Mouse (Mus musculus): Measurements from ENCODE around the gene Hist1h3d. TPM values are rescaled to one million over a fixed set of nuclear protein-coding genes. Genes with fewer than 3 reads are reported as not detected.
A peak's percentile ranks its signal among the peaks of the same experiment; 100 is the strongest.
"Not testable (repeated sequence)": the region's sequence is repeated elsewhere in the genome, so short reads cannot be mapped to it uniquely, and the experiment has no call there.

The Hist1h3d gene
- polyA plus RNA-seq, 1 experiment from 2014 or later = 2.2 TPM

DNA sequence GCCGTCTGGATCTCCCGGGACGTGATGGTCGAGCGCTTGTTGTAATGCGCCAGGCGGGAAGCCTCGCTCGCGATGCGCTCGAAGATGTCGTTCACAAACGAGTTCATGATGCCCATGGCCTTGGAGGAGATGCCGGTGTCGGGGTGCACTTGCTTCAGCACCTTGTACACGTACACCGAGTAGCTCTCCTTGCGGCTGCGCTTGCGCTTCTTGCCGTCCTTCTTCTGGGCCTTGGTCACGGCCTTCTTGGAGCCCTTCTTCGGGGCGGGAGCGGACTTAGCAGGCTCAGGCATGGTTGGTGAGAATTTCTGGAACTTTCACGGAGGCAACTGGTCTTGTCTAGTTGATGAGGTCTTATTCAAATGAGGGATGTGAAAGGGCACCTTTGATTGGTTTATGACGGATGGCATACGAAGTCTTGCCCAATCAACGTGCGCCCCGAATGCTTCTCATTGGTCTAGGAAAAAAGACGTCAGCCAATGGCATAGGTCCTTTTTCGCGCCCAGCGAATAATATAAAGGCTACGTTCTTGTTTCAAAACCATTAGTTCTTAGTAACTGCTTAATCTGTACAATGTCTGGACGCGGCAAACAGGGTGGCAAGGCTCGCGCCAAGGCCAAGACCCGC is 1.6 kb upstream of the Hist1h3d start, which contains the start of the genes Hist1h2bf and Hist1h2ad:
Gene Hist1h2bf, minus strand, starts transcription at position 299 of the 627 bp plus-strand sequence.
Gene Hist1h2ad, plus strand, starts transcription at position 484 of the 627 bp plus-strand sequence.
- H3K27me3 ChIP-seq (replicated peaks; ENCODE audit: control insufficient read depth, insufficient read depth, low read length); H3K9me3 ChIP-seq (ENCODE audit: control insufficient read depth, low read length); H3K36me3 ChIP-seq (ENCODE audit: control insufficient read depth, insufficient read depth): not testable (repeated sequence)
- peak within 1 kb of the TSS; percentile 42 for H3K9ac ChIP-seq (replicated peaks; ENCODE audit: low read depth, low read length)
- peak within 1 kb of the TSS; percentile 86 for H3K27ac ChIP-seq (ENCODE audit: low read length)
- peak within 1 kb of the TSS; percentile 41 for H3K4me3 ChIP-seq (replicated peaks; ENCODE audit: low read length)
- H3K4me1 ChIP-seq (replicated peaks; ENCODE audit: control insufficient read depth, insufficient read depth, low read length) = peaks cover 27% of the 10 kb centered on the region
- H3K4me2 ChIP-seq (ENCODE audit: low read length) = peak within 1 kb of the TSS; percentile 75
- peak; percentile 90 for ATAC-seq
- under 1% methylated on average over 21 of the region's 42 CpGs for WGBS

- Histone ChIP-seq H3K27ac (ENCODE audit: low read length) (peak overlapping the region; percentile 86), H3K4me2 (ENCODE audit: low read length) (peak overlapping the region; percentile 57), H3K4me1 (replicated peaks; ENCODE audit: control insufficient read depth, insufficient read depth, low read length) (peaks cover 27% of the 10 kb centered on the region), H3K4me3 (replicated peaks; ENCODE audit: low read length) (peak overlapping the region; percentile 41)
- 2% methylated on average over 6 of the region's 39 CpGs for WGBS
- ATAC-seq; H3K36me3 ChIP-seq (ENCODE audit: control insufficient read depth, insufficient read depth); H3K9me3 ChIP-seq (ENCODE audit: control insufficient read depth, low read length); H3K27me3 ChIP-seq (replicated peaks; ENCODE audit: control insufficient read depth, insufficient read depth, low read length); H3K9ac ChIP-seq (replicated peaks; ENCODE audit: low read depth, low read length): not testable (repeated sequence)
Observed at GRCm38 (mm10) chr13:23574546-23575170, 905 bp upstream of the Hist1h3d start.

- not testable (repeated sequence) for H3K36me3 ChIP-seq (ENCODE audit: control insufficient read depth, insufficient read depth); ATAC-seq
Observed at GRCm38 (mm10) chr13:23575864-23576313, 326 bp downstream of the Hist1h3d start.

DNA sequence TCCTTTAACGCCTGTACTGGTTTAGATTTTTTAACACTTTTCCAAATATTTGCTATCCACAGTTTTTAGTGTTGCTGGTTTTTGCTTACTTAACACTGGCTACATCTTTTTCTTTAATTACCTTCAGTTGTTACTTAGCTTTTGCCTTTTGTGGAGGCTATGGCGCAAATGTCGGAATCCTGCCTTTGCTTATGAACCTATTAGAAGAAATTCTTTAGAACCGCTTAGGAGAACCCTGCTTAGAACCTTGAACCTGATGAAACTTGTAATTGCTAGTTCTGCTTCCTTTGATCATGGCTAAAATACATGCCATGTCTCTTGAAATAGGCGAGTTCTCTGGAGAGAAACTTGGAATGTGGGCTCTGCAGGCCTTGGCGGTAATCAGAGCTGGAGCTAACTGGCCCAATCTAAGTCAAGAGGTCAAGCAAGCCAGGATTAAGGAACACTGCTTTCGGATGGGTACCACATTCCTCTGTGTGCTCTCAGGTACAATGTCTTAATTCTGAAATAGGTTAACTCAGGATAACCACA is 853 bp downstream of the Hist1h3d start:
- Histone ChIP-seq H3K9me3 (ENCODE audit: control insufficient read depth, low read length) (no peaks in the 10 kb centered on the region), H3K4me2 (ENCODE audit: low read length) (peak overlapping the region; percentile 75), H3K4me3 (replicated peaks; ENCODE audit: low read length) (peak overlapping the region; percentile 49), H3K27ac (ENCODE audit: low read length) (peak overlapping the region; percentile 1; the same call in 1 of the 2 replicates), H3K27me3 (replicated peaks; ENCODE audit: control insufficient read depth, insufficient read depth, low read length) (no peaks in the 10 kb centered on the region), H3K9ac (replicated peaks; ENCODE audit: low read depth, low read length) (peak overlapping the region; percentile 64), H3K36me3 (ENCODE audit: control insufficient read depth, insufficient read depth) (no peaks in the 10 kb centered on the region), H3K4me1 (replicated peaks; ENCODE audit: control insufficient read depth, insufficient read depth, low read length) (peaks cover 24% of the 10 kb centered on the region)
- WGBS = 2% methylated on average over 7 of the region's 7 CpGs
- ATAC-seq = no peak

More at GRCm38 (mm10) chr13:23575864-23576313, 326 bp downstream of the Hist1h3d start:
- Histone ChIP-seq H3K9ac (replicated peaks; ENCODE audit: low read depth, low read length) (peak overlapping the region; percentile 64), H3K4me2 (ENCODE audit: low read length) (peak overlapping the region; percentile 75), H3K4me1 (replicated peaks; ENCODE audit: control insufficient read depth, insufficient read depth, low read length) (peaks cover 24% of the 10 kb centered on the region), H3K4me3 (replicated peaks; ENCODE audit: low read length) (peak overlapping the region; percentile 49), H3K27ac (ENCODE audit: low read length) (peak overlapping the region; percentile 78)
- H3K9me3 ChIP-seq (ENCODE audit: control insufficient read depth, low read length); H3K27me3 ChIP-seq (replicated peaks; ENCODE audit: control insufficient read depth, insufficient read depth, low read length): not testable (repeated sequence)
- 0% methylated on average over 10 of the region's 40 CpGs for WGBS

- WGBS = 35% methylated on average over 6 of the region's 6 CpGs
- H3K27ac ChIP-seq (ENCODE audit: low read length) = no peak overlapping the region
- no peak overlapping the region; the same call in 1 of the 2 replicates for H3K9ac ChIP-seq (replicated peaks; ENCODE audit: low read depth, low read length)
- H3K36me3 ChIP-seq (ENCODE audit: control insufficient read depth, insufficient read depth) = no peaks in the 10 kb centered on the region
- no peak for ATAC-seq
- no peaks in the 10 kb centered on the region for H3K9me3 ChIP-seq (ENCODE audit: control insufficient read depth, low read length)
- H3K4me1 ChIP-seq (replicated peaks; ENCODE audit: control insufficient read depth, insufficient read depth, low read length) = peaks cover 28% of the 10 kb centered on the region
- H3K4me3 ChIP-seq (replicated peaks; ENCODE audit: low read length) = peak overlapping the region; percentile 49
- H3K4me2 ChIP-seq (ENCODE audit: low read length) = peak overlapping the region; percentile 75
- no peaks in the 10 kb centered on the region for H3K27me3 ChIP-seq (replicated peaks; ENCODE audit: control insufficient read depth, insufficient read depth, low read length)
Observed at GRCm38 (mm10) chr13:23576906-23577639, 1.5 kb downstream of the Hist1h3d start.

- Histone ChIP-seq H3K4me2 (ENCODE audit: low read length) (no peak overlapping the region), H3K4me3 (replicated peaks; ENCODE audit: low read length) (no peak overlapping the region), H3K9me3 (ENCODE audit: control insufficient read depth, low read length) (no peaks in the 10 kb centered on the region), H3K9ac (replicated peaks; ENCODE audit: low read depth, low read length) (no peak overlapping the region), H3K27me3 (replicated peaks; ENCODE audit: control insufficient read depth, insufficient read depth, low read length) (no peaks in the 10 kb centered on the region), H3K4me1 (replicated peaks; ENCODE audit: control insufficient read depth, insufficient read depth, low read length) (peaks cover 30% of the 10 kb centered on the region), H3K36me3 (ENCODE audit: control insufficient read depth, insufficient read depth) (no peaks in the 10 kb centered on the region), H3K27ac (ENCODE audit: low read length) (no peak overlapping the region)
- ATAC-seq = no peak
- 86% methylated on average over 1 of the region's 1 CpGs for WGBS
Observed at GRCm38 (mm10) chr13:23577835-23578234, 2.3 kb downstream of the Hist1h3d start.

DNA sequence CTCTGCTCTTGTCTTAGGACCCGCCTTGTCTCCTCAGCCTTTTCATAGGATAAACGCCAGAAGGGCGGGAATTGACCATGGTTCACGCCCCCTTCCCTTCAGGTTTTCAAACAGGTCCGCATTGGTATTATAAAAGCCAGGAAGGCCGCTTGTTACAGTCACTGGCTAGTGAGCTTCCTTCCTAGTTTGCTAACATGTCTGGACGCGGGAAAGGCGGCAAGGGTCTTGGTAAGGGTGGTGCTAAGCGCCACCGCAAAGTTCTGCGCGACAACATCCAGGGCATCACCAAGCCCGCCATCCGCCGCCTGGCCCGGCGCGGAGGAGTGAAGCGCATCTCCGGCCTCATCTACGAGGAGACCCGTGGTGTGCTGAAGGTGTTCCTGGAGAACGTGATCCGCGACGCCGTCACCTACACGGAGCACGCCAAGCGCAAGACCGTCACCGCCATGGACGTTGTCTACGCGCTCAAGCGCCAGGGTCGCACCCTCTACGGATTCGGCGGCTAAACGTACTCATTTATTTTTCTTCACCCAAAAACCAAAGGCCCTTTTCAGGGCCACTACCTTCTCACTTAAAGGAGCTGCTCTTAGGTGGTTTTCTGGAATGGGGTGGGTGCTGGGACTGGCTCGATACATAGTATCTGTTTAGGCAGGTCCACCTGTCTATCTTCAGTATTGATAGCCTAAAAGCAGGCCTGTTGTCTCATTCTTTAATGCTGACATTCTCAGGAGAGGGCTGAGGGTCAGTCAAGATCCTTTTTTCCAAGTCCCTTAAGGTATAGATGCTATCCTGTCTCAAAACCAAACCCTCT is 6.0 kb downstream of the Hist1h3d start, which contains the start of gene Hist1h4d:
Gene Hist1h4d, plus strand, starts transcription at position 191 of the 811 bp plus-strand sequence.
- Histone ChIP-seq H3K4me1 (replicated peaks; ENCODE audit: control insufficient read depth, insufficient read depth, low read length) (peaks cover 38% of the 10 kb centered on the region), H3K27me3 (replicated peaks; ENCODE audit: control insufficient read depth, insufficient read depth, low read length) (no peaks in the 10 kb centered on the region), H3K9ac (replicated peaks; ENCODE audit: low read depth, low read length) (peak within 1 kb of the TSS; percentile 67), H3K4me2 (ENCODE audit: low read length) (peak within 1 kb of the TSS; percentile 96), H3K9me3 (ENCODE audit: control insufficient read depth, low read length) (no peaks in the 10 kb centered on the region), H3K4me3 (replicated peaks; ENCODE audit: low read length) (peak within 1 kb of the TSS; percentile 61), H3K27ac (ENCODE audit: low read length) (peak within 1 kb of the TSS; percentile 80), H3K36me3 (ENCODE audit: control insufficient read depth, insufficient read depth) (no peaks in the 10 kb centered on the region)
- WGBS = under 1% methylated on average over 41 of the region's 43 CpGs
- ATAC-seq = peak; percentile 89

DNA sequence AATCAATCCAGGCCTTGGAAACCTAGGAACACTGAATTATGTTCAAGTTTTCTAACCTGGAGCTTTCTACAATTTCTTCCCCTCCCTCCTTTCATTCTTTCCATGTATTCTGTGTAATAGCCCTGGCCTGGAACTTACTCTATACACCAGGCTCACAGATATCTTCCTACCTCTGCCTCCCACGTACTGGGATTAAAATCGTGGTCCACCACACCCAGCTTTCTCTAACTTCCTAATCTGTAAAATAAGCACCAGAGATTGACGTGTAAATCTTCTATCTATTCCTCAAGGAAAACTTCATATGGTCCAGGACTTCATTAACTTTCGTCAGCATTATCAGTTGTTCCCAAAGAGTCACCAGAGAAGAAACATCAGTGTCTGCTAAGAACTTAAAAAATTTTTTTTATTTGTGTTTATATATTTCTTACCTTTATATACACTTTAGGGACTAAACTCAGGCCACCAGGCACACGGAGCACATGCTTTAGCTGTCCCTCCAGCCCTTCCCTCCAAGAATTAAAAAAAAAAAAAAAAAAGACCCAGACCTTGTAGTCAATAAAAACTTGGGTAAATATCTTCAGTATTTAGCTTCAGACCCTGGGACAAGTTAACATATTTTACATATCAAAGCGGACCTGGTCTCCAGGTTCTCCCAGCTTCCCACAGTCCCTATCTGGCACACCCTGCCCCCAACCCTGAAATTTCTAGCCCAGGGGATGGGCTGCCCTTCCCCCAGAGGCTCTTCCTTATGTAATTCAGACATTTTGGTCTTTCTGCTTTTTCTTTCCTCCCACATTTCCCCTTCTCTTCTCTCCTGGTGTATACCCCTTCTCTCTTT is 6.9 kb downstream of the Hist1h3d start:
- peak overlapping the region; percentile 67 for H3K9ac ChIP-seq (replicated peaks; ENCODE audit: low read depth, low read length)
- H3K4me3 ChIP-seq (replicated peaks; ENCODE audit: low read length) = peak overlapping the region; percentile 61
- no peaks in the 10 kb centered on the region for H3K9me3 ChIP-seq (ENCODE audit: control insufficient read depth, low read length)
- peak overlapping the region; percentile 96 for H3K4me2 ChIP-seq (ENCODE audit: low read length)
- 8% methylated on average over 6 of the region's 6 CpGs for WGBS
- ATAC-seq = no peak
- no peaks in the 10 kb centered on the region for H3K36me3 ChIP-seq (ENCODE audit: control insufficient read depth, insufficient read depth)
- H3K27ac ChIP-seq (ENCODE audit: low read length) = peak overlapping the region; percentile 80
- H3K27me3 ChIP-seq (replicated peaks; ENCODE audit: control insufficient read depth, insufficient read depth, low read length) = no peaks in the 10 kb centered on the region
- peaks cover 33% of the 10 kb centered on the region for H3K4me1 ChIP-seq (replicated peaks; ENCODE audit: control insufficient read depth, insufficient read depth, low read length)
